Comparison of ENCODE assay signal across 9 mouse cellular contexts in the genomic region with DNA sequence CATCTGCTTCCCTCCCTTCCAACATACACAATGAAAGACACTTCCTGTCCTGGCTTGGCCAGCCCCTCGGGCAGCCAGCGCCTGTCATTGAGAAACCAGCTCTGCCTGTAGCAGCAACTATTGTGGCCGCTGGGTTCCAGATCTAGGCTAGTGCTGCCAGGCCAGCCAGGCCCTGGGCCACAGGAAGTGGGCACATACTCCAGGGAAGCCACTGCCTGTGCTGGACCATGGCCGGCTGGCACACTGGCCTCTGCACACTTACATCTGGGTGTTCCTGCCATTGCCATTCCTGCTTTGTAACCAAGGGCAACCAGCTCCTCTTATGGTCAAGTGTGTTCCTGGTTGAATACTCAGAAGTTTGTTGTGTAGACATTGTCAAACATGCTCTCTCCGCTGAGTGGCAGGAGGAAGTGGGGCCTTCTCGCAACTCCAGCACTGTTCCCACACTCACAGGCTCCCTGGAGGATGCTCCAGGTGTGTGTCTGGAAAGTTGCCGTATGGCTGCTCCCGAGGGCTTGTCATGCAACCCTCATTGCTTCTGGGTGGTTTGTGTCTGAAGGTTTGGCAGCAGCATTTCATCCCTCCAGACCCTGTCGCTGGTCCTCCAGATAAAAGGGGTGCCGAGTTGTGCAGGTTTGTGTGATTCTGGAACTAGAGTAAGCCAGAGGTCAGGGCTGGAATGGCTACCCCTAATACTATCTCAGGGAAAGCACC. TPM values are rescaled to one million over a fixed set of nuclear protein-coding genes. Genes with fewer than 3 reads are reported as not detected.
A peak's percentile ranks its signal among the peaks of the same experiment; 100 is the strongest.
DNase-seq lines count a peak whose midpoint lies in the region; ATAC-seq and TF ChIP-seq lines count a peak whose summit lies in the region.
"Had no signal": no experiment of that assay in that cellular context is flagged by ENCODE, and none has a peak within 500 bp of the region (broad histone marks: within the 10 kb centered on the region; RNA-seq: fewer than 3 reads in every experiment).

No protein-coding gene starts in this region.

- no peak overlapping the region for H3K4me3 ChIP-seq in heart, postnatal 0 days (ENCODE audit: low read depth, low read length)
- H3K4me3 ChIP-seq in heart, embryonic 11.5 days (ENCODE audit: low read depth, low read length): no peak overlapping the region
- H3K4me3 ChIP-seq in E14TG2a.4 (replicated peaks; ENCODE audit: low read length): peak overlapping the region; percentile 17; the same call in 1 of the 2 replicates
- no peak overlapping the region for H3K4me3 ChIP-seq in lung, embryonic 15.5 days
- H3K4me3 ChIP-seq: neural tube, embryonic 12.5 days had no signal

- H3K4me1 ChIP-seq in heart, postnatal 0 days (ENCODE audit: control insufficient read depth, insufficient read depth): 0 out of 2 replicates have a peak, but pooled peaks cover 9% of the 10 kb centered on the region
- peaks cover 6% of the 10 kb centered on the region; the same call in 1 of the 2 replicates for H3K4me1 ChIP-seq in heart, embryonic 11.5 days (ENCODE audit: control insufficient read depth, insufficient read depth, low read length)
- peaks cover 85% of the 10 kb centered on the region for H3K4me1 ChIP-seq in E14TG2a.4 (replicated peaks; ENCODE audit: low read depth, low read length)
- H3K4me1 ChIP-seq in lung, embryonic 15.5 days: peaks cover 28% of the 10 kb centered on the region

- H3K27me3 ChIP-seq in heart, postnatal 0 days (ENCODE audit: control insufficient read depth, insufficient read depth, low read length): peaks cover 21% of the 10 kb centered on the region
- peaks cover 24% of the 10 kb centered on the region for H3K27me3 ChIP-seq in heart, embryonic 11.5 days (ENCODE audit: control insufficient read depth, insufficient read depth, low read length)
- peaks cover 28% of the 10 kb centered on the region for H3K27me3 ChIP-seq in E14TG2a.4 (ENCODE audit: insufficient read depth, low read length)
- H3K27me3 ChIP-seq in lung, embryonic 15.5 days: peaks cover 25% of the 10 kb centered on the region

- no peaks in the 10 kb centered on the region for H3K9me3 ChIP-seq in heart, postnatal 0 days (replicated peaks; ENCODE audit: control insufficient read depth, low read length)
- H3K9me3 ChIP-seq in heart, embryonic 11.5 days (replicated peaks; ENCODE audit: control insufficient read depth, low read length): no peaks in the 10 kb centered on the region
- H3K9me3 ChIP-seq in E14TG2a.4 (ENCODE audit: low read length): no peaks in the 10 kb centered on the region
- H3K9me3 ChIP-seq in lung, embryonic 15.5 days: no peaks in the 10 kb centered on the region
- H3K9me3 ChIP-seq: neural tube, embryonic 12.5 days had no signal

- no peak for DNase-seq in heart, postnatal 0 days (ENCODE audit: low spot score)
- peak; percentile 63 for DNase-seq in cerebellum, adult 9-10 months
- DNase-seq in layer of hippocampus, postnatal 10 days (ENCODE audit: low spot score in 2 of 2): no peak
- DNase-seq in natural killer cell, adult 2 months (ENCODE audit: low spot score in 2 of 2): no peak

- no peak for TF ChIP-seq CTCF in heart, postnatal 0 days (IDR thresholded peaks at IDR 0.05; ENCODE audit: low read depth)
- no peak for TF ChIP-seq CTCF in E14TG2a.4 (conservative IDR thresholded peaks at IDR 0.05; ENCODE audit: low read length)

- TF ChIP-seq EP300 in heart, postnatal 0 days (IDR thresholded peaks at IDR 0.05; ENCODE audit: low read depth): no peak

- H3K27ac ChIP-seq in heart, postnatal 0 days (ENCODE audit: low read depth): no peak overlapping the region
- H3K27ac ChIP-seq in heart, embryonic 11.5 days (ENCODE audit: low read depth, low read length): no peak overlapping the region
- peak overlapping the region; percentile 65 for H3K27ac ChIP-seq in lung, embryonic 15.5 days
- H3K27ac ChIP-seq: neural tube, embryonic 12.5 days had no signal

- ATAC-seq in heart, postnatal 0 days (ENCODE audit: insufficient read depth, low read depth): 0 out of 2 replicates have a peak, but pooled peaks have one; percentile 18
- ATAC-seq in heart, embryonic 11.5 days (replicated peaks; ENCODE audit: insufficient number of reproducible peaks, low FRiP score, low TSS enrichment): no peak
- peak; percentile 47; the same call in 1 of the 2 replicates for ATAC-seq in lung, embryonic 15.5 days (ENCODE audit: borderline replicate concordance, extremely low read depth, low FRiP score, low TSS enrichment)
- no peak for ATAC-seq in erythroid progenitor cell, adult 5-6 weeks (replicated peaks; ENCODE audit: low FRiP score, poor library complexity, severe bottlenecking)

- H3K4me2 ChIP-seq in heart, postnatal 0 days (ENCODE audit: low read depth, low read length): no peak overlapping the region
- no peak overlapping the region for H3K4me2 ChIP-seq in heart, embryonic 11.5 days
- no peak overlapping the region for H3K4me2 ChIP-seq in lung, embryonic 15.5 days
- H3K4me2 ChIP-seq: neural tube, embryonic 12.5 days had no signal

- no peak overlapping the region for H3K9ac ChIP-seq in heart, postnatal 0 days (replicated peaks; ENCODE audit: low read depth, low read length)
- no peak overlapping the region for H3K9ac ChIP-seq in heart, embryonic 11.5 days (ENCODE audit: low read depth, low read length)
- H3K9ac ChIP-seq in lung, embryonic 15.5 days: no peak overlapping the region
- H3K9ac ChIP-seq: neural tube, embryonic 12.5 days had no signal

- WGBS in heart, postnatal 0 days: 58% methylated on average over 10 of the region's 10 CpGs
- 61% methylated on average over 10 of the region's 10 CpGs for WGBS in heart, embryonic 11.5 days (ENCODE audit: insufficient replicate concordance)
- 47% methylated on average over 10 of the region's 10 CpGs for WGBS in lung, embryonic 15.5 days

- H3K36me3 ChIP-seq in heart, postnatal 0 days (replicated peaks; ENCODE audit: control insufficient read depth, insufficient read depth, low read length): peaks cover 26% of the 10 kb centered on the region
- H3K36me3 ChIP-seq in heart, embryonic 11.5 days (ENCODE audit: control insufficient read depth, insufficient read depth, low read length): peaks cover 13% of the 10 kb centered on the region; the same call in 1 of the 2 replicates
- H3K36me3 ChIP-seq in E14TG2a.4 (ENCODE audit: insufficient read depth, low read length): peaks cover 45% of the 10 kb centered on the region
- peaks cover 18% of the 10 kb centered on the region for H3K36me3 ChIP-seq in lung, embryonic 15.5 days

RNA-seq across cellular contexts. Expression of gene Rap1gap, which starts 4.0 kb away (rescaled TPM):
- total RNA-seq in heart, postnatal 0 days (2014; rRNA removed; ENCODE audit: low replicate concordance): 16.9 and 17.7 TPM in 2 replicates
- polyA plus RNA-seq in heart, postnatal 0 days (2015; fragmentation: Nextera tagmentation; extraction: Ambion mirVana): 9.6 and 10.4 TPM in 2 replicates
- 3.3 and 5.1 TPM in 2 replicates for polyA plus RNA-seq in heart, embryonic 11.5 days (2014; fragmentation: Nextera tagmentation; extraction: Ambion mirVana)
- polyA plus RNA-seq in lung, embryonic 15.5 days (2015; fragmentation: Nextera tagmentation; extraction: Ambion mirVana): 8.6 and 9.1 TPM in 2 replicates
- 100 to 1,000 TPM; 206 to 220 TPM for total RNA-seq in layer of hippocampus, postnatal 10 days (2021)
- total RNA-seq in erythroid progenitor cell, adult 5-6 weeks (2015; ENCODE audit: low replicate concordance): not detected in 2 replicates
- not detected in 2 replicates for total RNA-seq in erythroid progenitor cell, adult 5-6 weeks (2017; ENCODE audit: low replicate concordance)

Comparison
In these comparisons a context has a peak if more than half of its experiments do, and no peak if none do; other contexts are left out.
1. ATAC-seq: peak in heart, postnatal 0 days (single experiment) and lung, embryonic 15.5 days (single experiment); none in heart, embryonic 11.5 days (single experiment) and erythroid progenitor cell, adult 5-6 weeks (single experiment).
2. RNA of gene Rap1gap, which starts 4.0 kb away (total RNA-seq): 206 to 220 TPM in layer of hippocampus, postnatal 10 days and 16.9 to 17.7 TPM in heart, postnatal 0 days; not detected in erythroid progenitor cell, adult 5-6 weeks; every median in the first group is over 10 times any median in the second.